ENCODE assay signal across 8 mouse cellular contexts in the genomic region with DNA sequence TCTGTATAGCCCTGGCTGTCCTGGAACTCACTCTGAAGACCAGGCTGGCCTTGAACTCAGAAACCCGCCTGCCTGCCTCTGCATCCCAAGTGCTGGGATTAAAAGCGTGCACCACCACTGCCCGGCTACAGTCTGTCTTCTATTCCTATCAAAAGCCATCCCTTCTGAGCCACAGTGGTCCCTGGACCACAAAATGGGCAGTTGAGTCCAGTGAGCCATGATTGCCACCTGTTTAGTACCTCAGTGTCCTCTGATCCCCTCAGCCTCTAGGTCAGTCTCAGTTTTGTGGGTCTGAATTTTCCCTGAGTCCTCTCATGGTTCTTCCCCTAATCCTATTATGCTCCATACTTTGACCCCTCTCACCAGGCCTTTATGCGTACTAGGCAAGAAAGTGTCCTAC. TPM values are rescaled to one million over a fixed set of nuclear protein-coding genes. Genes with fewer than 3 reads are reported as not detected.
A peak's percentile ranks its signal among the peaks of the same experiment; 100 is the strongest.
DNase-seq lines count a peak whose midpoint lies in the region; ATAC-seq and TF ChIP-seq lines count a peak whose summit lies in the region.

No protein-coding gene starts in this region.

- peaks cover 8% of the 10 kb centered on the region for H3K36me3 ChIP-seq in lung, embryonic 16.5 days (ENCODE audit: control insufficient read depth, insufficient read depth, low read length)
- peaks cover 13% of the 10 kb centered on the region for H3K36me3 ChIP-seq in forebrain, embryonic 15.5 days
- H3K36me3 ChIP-seq in limb, embryonic 14.5 days (ENCODE audit: control insufficient read depth, insufficient read depth, low read length), result peaks cover 24% of the 10 kb centered on the region
- H3K36me3 ChIP-seq in stomach, embryonic 15.5 days, result peaks cover 13% of the 10 kb centered on the region

- H3K4me1 ChIP-seq in lung, embryonic 16.5 days (replicated peaks; ENCODE audit: control insufficient read depth, insufficient read depth, low read length), result peaks cover 15% of the 10 kb centered on the region
- H3K4me1 ChIP-seq in forebrain, embryonic 15.5 days, result peaks cover 24% of the 10 kb centered on the region
- peaks cover 8% of the 10 kb centered on the region for H3K4me1 ChIP-seq in limb, embryonic 14.5 days (ENCODE audit: control insufficient read depth, insufficient read depth, low read length)
- H3K4me1 ChIP-seq in stomach, embryonic 15.5 days, result peaks cover 23% of the 10 kb centered on the region

- no peak for ATAC-seq in lung, embryonic 16.5 days (ENCODE audit: low read depth)
- ATAC-seq in forebrain, embryonic 15.5 days (replicated peaks), result no peak
- ATAC-seq in limb, embryonic 14.5 days (ENCODE audit: low FRiP score, low read depth), result no peak
- no peak for ATAC-seq in stomach, embryonic 15.5 days (ENCODE audit: insufficient read depth, low FRiP score, low read depth)

- WGBS in lung, embryonic 16.5 days, result 76% methylated on average over 4 of the region's 4 CpGs
- 79% methylated on average over 4 of the region's 4 CpGs for WGBS in forebrain, embryonic 15.5 days
- WGBS in limb, embryonic 14.5 days, result 79% methylated on average over 4 of the region's 4 CpGs
- 73% methylated on average over 4 of the region's 4 CpGs for WGBS in stomach, embryonic 15.5 days

- no peaks in the 10 kb centered on the region for H3K27me3 ChIP-seq in lung, embryonic 16.5 days (ENCODE audit: control insufficient read depth, insufficient read depth, low read depth, low read length)
- H3K27me3 ChIP-seq in forebrain, embryonic 15.5 days, result no peaks in the 10 kb centered on the region
- H3K27me3 ChIP-seq in limb, embryonic 14.5 days (ENCODE audit: control insufficient read depth, insufficient read depth, low read length), result no peaks in the 10 kb centered on the region
- no peaks in the 10 kb centered on the region for H3K27me3 ChIP-seq in stomach, embryonic 15.5 days (replicated peaks)

- H3K9ac ChIP-seq in lung, embryonic 16.5 days (ENCODE audit: low read length), result peak overlapping the region; percentile 93; the same call in 1 of the 2 replicates
- no peak overlapping the region for H3K9ac ChIP-seq in forebrain, embryonic 15.5 days (replicated peaks)
- H3K9ac ChIP-seq in limb, embryonic 14.5 days (ENCODE audit: low read depth, low read length, severe bottlenecking), result no peak overlapping the region
- H3K9ac ChIP-seq in stomach, embryonic 15.5 days, result no peak overlapping the region

- H3K4me3 ChIP-seq in lung, embryonic 16.5 days (ENCODE audit: low read length), result no peak overlapping the region
- peak overlapping the region; percentile 90; the same call in 1 of the 2 replicates for H3K4me3 ChIP-seq in forebrain, embryonic 15.5 days
- H3K4me3 ChIP-seq in limb, embryonic 14.5 days (replicated peaks; ENCODE audit: low read length), result peak overlapping the region; percentile 97
- H3K4me3 ChIP-seq in stomach, embryonic 15.5 days (replicated peaks), result no peak overlapping the region

- no peak for DNase-seq in lung, postnatal 4 days
- no peak for DNase-seq in limb, embryonic 14.5 days (ENCODE audit: low spot score)
- DNase-seq in adrenal gland, postnatal 10 days, result no peak
- no peak for DNase-seq in lung, postnatal 14 days
- no peak for DNase-seq in gastrocnemius, postnatal 4 days (ENCODE audit: low spot score in 2 of 2)

- no peak for TF ChIP-seq POLR2A in limb, embryonic 14.5 days (IDR thresholded peaks at IDR 0.05; ENCODE audit: borderline replicate concordance, extremely low read depth, insufficient read depth, insufficient read length)

- H3K9me3 ChIP-seq in lung, embryonic 16.5 days (ENCODE audit: control insufficient read depth, low read length), result no peaks in the 10 kb centered on the region
- H3K9me3 ChIP-seq in forebrain, embryonic 15.5 days, result no peaks in the 10 kb centered on the region
- no peaks in the 10 kb centered on the region for H3K9me3 ChIP-seq in limb, embryonic 14.5 days (ENCODE audit: control insufficient read depth, low read length)
- no peaks in the 10 kb centered on the region for H3K9me3 ChIP-seq in stomach, embryonic 15.5 days

- H3K4me2 ChIP-seq in lung, embryonic 16.5 days (ENCODE audit: low read depth, low read length), result peak overlapping the region; percentile 31; the same call in 1 of the 2 replicates
- H3K4me2 ChIP-seq in forebrain, embryonic 15.5 days (replicated peaks), result peak overlapping the region; percentile 82; the same call in 1 of the 2 replicates
- H3K4me2 ChIP-seq in limb, embryonic 14.5 days (replicated peaks; ENCODE audit: low read depth, low read length, severe bottlenecking), result peak overlapping the region; percentile 88
- H3K4me2 ChIP-seq in stomach, embryonic 15.5 days, result peak overlapping the region; percentile 50

- no peak overlapping the region for H3K27ac ChIP-seq in lung, embryonic 16.5 days (ENCODE audit: low read length)
- H3K27ac ChIP-seq in forebrain, embryonic 15.5 days (replicated peaks), result peak overlapping the region; percentile 98
- no peak overlapping the region for H3K27ac ChIP-seq in limb, embryonic 14.5 days (replicated peaks; ENCODE audit: low read depth, low read length)
- no peak overlapping the region for H3K27ac ChIP-seq in stomach, embryonic 15.5 days

RNA-seq across cellular contexts. Expression of gene Phrf1, which starts 0.8 kb away (rescaled TPM):
- 72.3 and 77.2 TPM in 2 replicates for polyA plus RNA-seq in lung, embryonic 16.5 days (2015; fragmentation: Nextera tagmentation; extraction: Ambion mirVana)
- polyA plus RNA-seq in forebrain, embryonic 15.5 days (2015; fragmentation: Nextera tagmentation; extraction: Ambion mirVana), result 80.2 and 81.8 TPM in 2 replicates
- polyA plus RNA-seq in limb, embryonic 14.5 days (2012; rRNA removed), result 37.6 and 42.6 TPM in 2 replicates
- 65.9 and 72.7 TPM in 2 replicates for polyA plus RNA-seq in limb, embryonic 14.5 days (2014; fragmentation: Nextera tagmentation; extraction: Ambion mirVana)
- 58.8 and 63.4 TPM in 2 replicates for polyA plus RNA-seq in stomach, embryonic 15.5 days (2015; fragmentation: Nextera tagmentation; extraction: Ambion mirVana)
- 10 to 100 TPM; 69.9 to 75.3 TPM for total RNA-seq in adrenal gland, postnatal 10 days (2021)
- 10 to 100 TPM; 48.4 to 63.3 TPM for total RNA-seq in gastrocnemius, postnatal 4 days (2021)

RNA-seq across cellular contexts. Expression of gene Rassf7, which starts 12.1 kb away (rescaled TPM):
- polyA plus RNA-seq in lung, embryonic 16.5 days (2015; fragmentation: Nextera tagmentation; extraction: Ambion mirVana), result 69.4 and 86.6 TPM in 2 replicates
- polyA plus RNA-seq in forebrain, embryonic 15.5 days (2015; fragmentation: Nextera tagmentation; extraction: Ambion mirVana), result 24.6 and 26.9 TPM in 2 replicates
- polyA plus RNA-seq in limb, embryonic 14.5 days (2012; rRNA removed), result 40.0 and 44.8 TPM in 2 replicates
- 30.9 and 31.7 TPM in 2 replicates for polyA plus RNA-seq in limb, embryonic 14.5 days (2014; fragmentation: Nextera tagmentation; extraction: Ambion mirVana)
- 67.7 and 73.3 TPM in 2 replicates for polyA plus RNA-seq in stomach, embryonic 15.5 days (2015; fragmentation: Nextera tagmentation; extraction: Ambion mirVana)
- 1 to 10 TPM; 6.5 to 7.8 TPM for total RNA-seq in adrenal gland, postnatal 10 days (2021)
- 10 to 100 TPM in 1 of 2 experiments, 1 to 10 TPM in 1; 9.8 to 14.2 TPM for total RNA-seq in gastrocnemius, postnatal 4 days (2021)

RNA-seq across cellular contexts. Expression of gene Lmntd2, which starts 13.9 kb away (rescaled TPM):
- 1.3 and 1.4 TPM in 2 replicates for polyA plus RNA-seq in lung, embryonic 16.5 days (2015; fragmentation: Nextera tagmentation; extraction: Ambion mirVana)
- 0.75 and 1.4 TPM in 2 replicates for polyA plus RNA-seq in forebrain, embryonic 15.5 days (2015; fragmentation: Nextera tagmentation; extraction: Ambion mirVana)
- 6.6 and 6.9 TPM in 2 replicates for polyA plus RNA-seq in limb, embryonic 14.5 days (2012; rRNA removed)
- 0.95 and 1.7 TPM in 2 replicates for polyA plus RNA-seq in limb, embryonic 14.5 days (2014; fragmentation: Nextera tagmentation; extraction: Ambion mirVana)
- 2.8 and 2.9 TPM in 2 replicates for polyA plus RNA-seq in stomach, embryonic 15.5 days (2015; fragmentation: Nextera tagmentation; extraction: Ambion mirVana)
- under 1 TPM; 0.27 to 0.55 TPM for total RNA-seq in adrenal gland, postnatal 10 days (2021)
- total RNA-seq in gastrocnemius, postnatal 4 days (2021), result not detected

RNA-seq across cellular contexts. Expression of gene Lrrc56, which starts 33.8 kb away (rescaled TPM):
- polyA plus RNA-seq in lung, embryonic 16.5 days (2015; fragmentation: Nextera tagmentation; extraction: Ambion mirVana), result 8.6 and 8.9 TPM in 2 replicates
- polyA plus RNA-seq in forebrain, embryonic 15.5 days (2015; fragmentation: Nextera tagmentation; extraction: Ambion mirVana), result 10.3 and 12.7 TPM in 2 replicates
- polyA plus RNA-seq in limb, embryonic 14.5 days (2012; rRNA removed), result 14.8 and 17.8 TPM in 2 replicates
- polyA plus RNA-seq in limb, embryonic 14.5 days (2014; fragmentation: Nextera tagmentation; extraction: Ambion mirVana), result 5.8 and 8.3 TPM in 2 replicates
- 5.4 and 7.2 TPM in 2 replicates for polyA plus RNA-seq in stomach, embryonic 15.5 days (2015; fragmentation: Nextera tagmentation; extraction: Ambion mirVana)
- total RNA-seq in adrenal gland, postnatal 10 days (2021), result 1 to 10 TPM; 6.8 to 8.6 TPM
- total RNA-seq in gastrocnemius, postnatal 4 days (2021), result 1 to 10 TPM; 4.9 to 5.2 TPM

RNA-seq across cellular contexts. Expression of gene Hras, which starts 34.0 kb away (rescaled TPM):
- 48.5 and 48.8 TPM in 2 replicates for polyA plus RNA-seq in lung, embryonic 16.5 days (2015; fragmentation: Nextera tagmentation; extraction: Ambion mirVana)
- 126 and 127 TPM in 2 replicates for polyA plus RNA-seq in forebrain, embryonic 15.5 days (2015; fragmentation: Nextera tagmentation; extraction: Ambion mirVana)
- polyA plus RNA-seq in limb, embryonic 14.5 days (2012; rRNA removed), result 111 and 112 TPM in 2 replicates
- 136 and 143 TPM in 2 replicates for polyA plus RNA-seq in limb, embryonic 14.5 days (2014; fragmentation: Nextera tagmentation; extraction: Ambion mirVana)
- polyA plus RNA-seq in stomach, embryonic 15.5 days (2015; fragmentation: Nextera tagmentation; extraction: Ambion mirVana), result 113 and 123 TPM in 2 replicates
- 10 to 100 TPM; 87.8 to 91.9 TPM for total RNA-seq in adrenal gland, postnatal 10 days (2021)
- total RNA-seq in gastrocnemius, postnatal 4 days (2021), result 100 to 1,000 TPM; 166 to 193 TPM

Comparison
In these comparisons a context has a peak if more than half of its experiments do, and no peak if none do; other contexts are left out.
1. H3K4me2 ChIP-seq: peak in every context shown above with its lines; median percentile 88 in limb, embryonic 14.5 days; 82 in forebrain, embryonic 15.5 days; 50 in stomach, embryonic 15.5 days; 31 in lung, embryonic 16.5 days.
2. H3K4me3 ChIP-seq: peak in forebrain, embryonic 15.5 days (single experiment) and limb, embryonic 14.5 days (single experiment); none in lung, embryonic 16.5 days (single experiment) and stomach, embryonic 15.5 days (single experiment).